Mouse (Mus musculus): Measurements from ENCODE around the gene Mtmr10.

- TF ChIP-seq CTCF (IDR thresholded peaks at IDR 0.05; ENCODE audit: low read depth) (no peak), EP300 (optimal IDR thresholded peaks at IDR 0.05) (no peak)
Measured at GRCm38 (mm10) chr7:64279548-64279947, 7.9 kb upstream of the Mtmr10 start.

Data from stomach, postnatal 0 days (tissue).